Mouse (Mus musculus): ENCODE measurements around the gene Mst1r. TPM values are rescaled to one million over a fixed set of nuclear protein-coding genes. Genes with fewer than 3 reads are reported as not detected.

Mst1r gene
- total and polyA plus RNA-seq, 2 experiments from 2014 or later = 0.69 to 2.7 TPM

DNA sequence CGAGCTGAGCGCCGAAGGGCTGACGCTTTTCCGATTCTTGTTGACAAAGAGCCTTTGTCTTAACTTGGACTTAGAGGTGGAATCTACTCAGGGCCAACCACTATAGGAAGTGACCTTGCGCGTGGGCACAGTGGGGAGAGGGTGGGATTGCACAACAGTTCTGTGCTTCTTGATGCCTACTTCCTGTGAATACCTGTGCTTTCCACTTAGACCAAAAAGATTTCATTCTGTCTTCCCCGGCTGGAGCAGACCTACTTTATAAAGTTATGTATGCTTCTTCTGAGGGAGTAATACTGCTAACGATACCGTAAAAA lies 43.2 kb downstream of the Mst1r start, which contains the start of gene Traip:
Gene Traip, plus strand, starts transcription at position 215 of the 314 bp plus-strand sequence.
- no peaks in the 10 kb centered on the region for H3K9me3 ChIP-seq (ENCODE audit: low read length)
- ATAC-seq = no peak
- peaks cover 5% of the 10 kb centered on the region for H3K4me1 ChIP-seq (ENCODE audit: insufficient read depth, low read length)

GRCm38 (mm10) chr9:107950460-107951355 lies 44.0 kb downstream of the Mst1r start:
- no peak for TF ChIP-seq CTCF (IDR thresholded peaks at IDR 0.05; ENCODE audit: low read depth)
- 15% methylated on average over 45 of the region's 45 CpGs for WGBS

More for the DNA sequence above, 43.2 kb downstream of the Mst1r start, which contains the start of gene Traip:
- TF ChIP-seq CTCF (IDR thresholded peaks at IDR 0.05; ENCODE audit: low read depth) = no peak
- no peak for DNase-seq (ENCODE audit: low spot score)
- Histone ChIP-seq H3K4me3 (ENCODE audit: low read length) (peak within 1 kb of the TSS; percentile 55), H3K27ac (peak within 1 kb of the TSS; percentile 80; the same call in 1 of the 2 replicates), H3K4me2 (ENCODE audit: low read depth, low read length) (peak within 1 kb of the TSS; percentile 89), H3K36me3 (ENCODE audit: insufficient read depth, low read length) (no peaks in the 10 kb centered on the region), H3K27me3 (ENCODE audit: insufficient read depth, low read length) (no peaks in the 10 kb centered on the region), H3K9ac (replicated peaks; ENCODE audit: low read length) (peak within 1 kb of the TSS; percentile 51)
- 94% methylated on average over 10 of the region's 10 CpGs for WGBS

GRCm38 (mm10) chr9:107955613-107956289 lies 49.1 kb downstream of the Mst1r start:
- no peaks in the 10 kb centered on the region for H3K27me3 ChIP-seq (ENCODE audit: insufficient read depth, low read length)
- H3K4me3 ChIP-seq (ENCODE audit: low read length) = no peak overlapping the region
- H3K4me2 ChIP-seq (ENCODE audit: low read depth, low read length) = no peak overlapping the region
- no peak for ATAC-seq
- H3K9ac ChIP-seq (replicated peaks; ENCODE audit: low read length) = no peak overlapping the region
- H3K4me1 ChIP-seq (ENCODE audit: insufficient read depth, low read length) = no peaks in the 10 kb centered on the region; the same call in 1 of the 2 replicates
- TF ChIP-seq CTCF (IDR thresholded peaks at IDR 0.05; ENCODE audit: low read depth) = no peak
- no peaks in the 10 kb centered on the region for H3K9me3 ChIP-seq (ENCODE audit: low read length)
- WGBS = 84% methylated on average over 6 of the region's 6 CpGs
- no peak overlapping the region for H3K27ac ChIP-seq
- DNase-seq (ENCODE audit: low spot score) = no peak
- H3K36me3 ChIP-seq (ENCODE audit: insufficient read depth, low read length) = no peaks in the 10 kb centered on the region; the same call in 1 of the 2 replicates

More at GRCm38 (mm10) chr9:107950460-107951355, 44.0 kb downstream of the Mst1r start:
- no peaks in the 10 kb centered on the region for H3K27me3 ChIP-seq (ENCODE audit: insufficient read depth, low read length)
- ATAC-seq (peak; percentile 95), DNase-seq (ENCODE audit: low spot score) (peak; percentile 95)
- H3K9ac ChIP-seq (replicated peaks; ENCODE audit: low read length) = peak overlapping the region; percentile 51
- H3K27ac ChIP-seq = peak overlapping the region; percentile 80; the same call in 1 of the 2 replicates
- H3K4me3 ChIP-seq (ENCODE audit: low read length) = peak overlapping the region; percentile 55
- H3K4me1 ChIP-seq (ENCODE audit: insufficient read depth, low read length) = peaks cover 5% of the 10 kb centered on the region
- peak overlapping the region; percentile 89 for H3K4me2 ChIP-seq (ENCODE audit: low read depth, low read length)
- no peaks in the 10 kb centered on the region for H3K36me3 ChIP-seq (ENCODE audit: insufficient read depth, low read length)
- H3K9me3 ChIP-seq (ENCODE audit: low read length) = no peaks in the 10 kb centered on the region

DNA sequence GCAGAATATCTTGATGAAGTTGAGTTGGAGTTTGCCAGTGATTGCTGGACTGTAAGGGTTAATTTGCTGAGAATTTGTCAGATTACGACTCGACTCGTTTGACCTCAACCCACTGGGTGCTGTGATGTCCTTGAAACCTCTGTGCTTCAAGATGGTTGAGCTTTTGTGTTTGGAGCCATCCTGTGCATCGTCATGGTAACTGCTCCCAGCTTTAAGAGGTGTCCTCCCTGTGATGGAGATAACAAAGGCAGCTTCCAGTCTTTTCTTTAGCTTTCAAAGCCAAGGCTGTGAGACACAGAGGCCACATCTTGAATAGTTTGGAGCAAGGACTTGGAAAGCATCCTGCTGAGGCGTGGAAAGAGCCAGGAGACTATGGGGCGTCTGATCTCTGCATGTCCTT lies 50.5 kb downstream of the Mst1r start:
- H3K4me2 ChIP-seq (ENCODE audit: low read depth, low read length) = no peak overlapping the region
- ATAC-seq = no peak
- 27% methylated on average over 6 of the region's 6 CpGs for WGBS

GRCm38 (mm10) chr9:107959896-107960295 lies 53.2 kb downstream of the Mst1r start:
- Histone ChIP-seq H3K27ac (0 out of 2 replicates have a peak overlapping the region, but pooled peaks have one; percentile 87), H3K4me3 (ENCODE audit: low read length) (no peak overlapping the region), H3K4me2 (ENCODE audit: low read depth, low read length) (no peak overlapping the region), H3K27me3 (ENCODE audit: insufficient read depth, low read length) (no peaks in the 10 kb centered on the region), H3K9ac (replicated peaks; ENCODE audit: low read length) (no peak overlapping the region), H3K4me1 (ENCODE audit: insufficient read depth, low read length) (peaks cover 7% of the 10 kb centered on the region), H3K36me3 (ENCODE audit: insufficient read depth, low read length) (no peaks in the 10 kb centered on the region; the same call in 1 of the 2 replicates), H3K9me3 (ENCODE audit: low read length) (no peaks in the 10 kb centered on the region)
- WGBS = 68% methylated on average over 6 of the region's 6 CpGs
- no peak for TF ChIP-seq CTCF (IDR thresholded peaks at IDR 0.05; ENCODE audit: low read depth)
- ATAC-seq (no peak), DNase-seq (ENCODE audit: low spot score) (no peak)

More for the DNA sequence above, 50.5 kb downstream of the Mst1r start:
- H3K9me3 ChIP-seq (ENCODE audit: low read length) = no peaks in the 10 kb centered on the region
- DNase-seq (ENCODE audit: low spot score) = no peak
- peaks cover 6% of the 10 kb centered on the region for H3K4me1 ChIP-seq (ENCODE audit: insufficient read depth, low read length)
- H3K27ac ChIP-seq = no peak overlapping the region
- no peaks in the 10 kb centered on the region for H3K27me3 ChIP-seq (ENCODE audit: insufficient read depth, low read length)
- H3K4me3 ChIP-seq (ENCODE audit: low read length) = no peak overlapping the region
- TF ChIP-seq CTCF (IDR thresholded peaks at IDR 0.05; ENCODE audit: low read depth) = no peak
- H3K36me3 ChIP-seq (ENCODE audit: insufficient read depth, low read length) = no peaks in the 10 kb centered on the region; the same call in 1 of the 2 replicates
- H3K9ac ChIP-seq (replicated peaks; ENCODE audit: low read length) = no peak overlapping the region

DNA sequence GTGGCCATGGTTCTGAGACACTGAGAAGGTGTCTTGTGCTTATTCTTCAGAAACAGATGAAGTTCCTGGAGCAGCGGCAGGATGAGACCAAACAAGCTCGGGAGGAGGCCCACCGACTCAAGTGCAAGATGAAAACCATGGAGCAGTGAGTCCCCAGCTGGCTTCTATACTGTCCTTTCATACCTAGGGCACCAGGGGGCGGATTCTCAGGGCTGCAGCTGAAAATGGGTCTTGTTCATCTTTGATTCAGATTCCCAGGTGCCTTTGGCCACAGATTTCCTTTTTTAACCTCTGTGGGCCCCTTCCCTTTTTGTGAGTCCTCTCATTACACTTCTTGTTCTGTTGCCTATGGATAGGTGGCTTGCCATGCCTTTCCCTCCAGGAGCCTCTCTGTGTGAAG lies 54.3 kb downstream of the Mst1r start:
- peak overlapping the region; percentile 33; the same call in 1 of the 2 replicates for H3K4me2 ChIP-seq (ENCODE audit: low read depth, low read length)
- no peak for ATAC-seq
- 76% methylated on average over 4 of the region's 4 CpGs for WGBS

More for the DNA sequence above, 54.3 kb downstream of the Mst1r start:
- no peaks in the 10 kb centered on the region; the same call in 1 of the 2 replicates for H3K36me3 ChIP-seq (ENCODE audit: insufficient read depth, low read length)
- H3K4me3 ChIP-seq (ENCODE audit: low read length) = no peak overlapping the region
- TF ChIP-seq CTCF (IDR thresholded peaks at IDR 0.05; ENCODE audit: low read depth) = peak; percentile 22; the same call in 1 of the 2 replicates
- no peaks in the 10 kb centered on the region for H3K27me3 ChIP-seq (ENCODE audit: insufficient read depth, low read length)
- peak overlapping the region; percentile 87 for H3K27ac ChIP-seq
- DNase-seq (ENCODE audit: low spot score) = no peak
- H3K9ac ChIP-seq (replicated peaks; ENCODE audit: low read length) = no peak overlapping the region
- H3K4me1 ChIP-seq (ENCODE audit: insufficient read depth, low read length) = peaks cover 7% of the 10 kb centered on the region
- H3K9me3 ChIP-seq (ENCODE audit: low read length) = no peaks in the 10 kb centered on the region
